Mouse (Mus musculus) MEL (cell line): Measurements from ENCODE around the gene Negr1. TPM values are rescaled to one million over a fixed set of nuclear protein-coding genes. Genes with fewer than 3 reads are reported as not detected.

Experiments
- DNase-seq: peaks from one replicate; pipeline ENCODE4 v3.0.0; 2011; ENCODE audit warnings: low read depth, low spot score
- H3K27ac ChIP-seq: 2 replicates; pipeline ENCODE4 v1.5.1; 2012; ENCODE audit warnings: low read depth, mild to moderate bottlenecking, control low read depth, low read length, moderate library complexity; ENCODE audit not compliant: control insufficient read depth
- H3K27me3 ChIP-seq, 2 experiments: fragments of 150-350 bp in 1 of 2; sonication (generic) in 1 of 2; 2 replicates each; pipeline ENCODE4 v1.6.1; 2012; ENCODE audit warnings: low read length in 2 of 2, mild to moderate bottlenecking in 2 of 2, improper control_type of control experiment in 1 of 2, moderate library complexity in 1 of 2; ENCODE audit not compliant: insufficient read depth in 2 of 2, control insufficient read depth in 1 of 2
- H3K36me3 ChIP-seq, 2 experiments: 2 replicates each; pipeline ENCODE4 v1.6.1; 2012 to 2014; ENCODE audit warnings: low read length in 2 of 2, improper control_type of control experiment in 1 of 2, inconsistent platforms in 1 of 2, mild to moderate bottlenecking in 1 of 2; ENCODE audit not compliant: insufficient read depth in 2 of 2, control insufficient read depth in 1 of 2
- H3K4me1 ChIP-seq, 2 experiments: fragments of 150-350 bp in 1 of 2; sonication (generic) in 1 of 2; 2 replicates each; pipeline ENCODE4 v1.6.1; 2012; ENCODE audit warnings: low read length in 2 of 2, improper control_type of control experiment in 1 of 2, mild to moderate bottlenecking in 1 of 2; ENCODE audit not compliant: insufficient read depth in 2 of 2, control insufficient read depth in 1 of 2
- H3K4me3 ChIP-seq, 2 experiments: fragments of 150-350 bp in 1 of 2; sonication (generic) in 1 of 2; 2 replicates each; pipeline ENCODE4 v1.5.1; 2012; ENCODE audit warnings: low read depth in 2 of 2, low read length in 2 of 2, mild to moderate bottlenecking in 2 of 2, moderate library complexity in 2 of 2, control low read depth in 1 of 2, improper control_type of control experiment in 1 of 2; ENCODE audit not compliant: control insufficient read depth in 1 of 2, insufficient read depth in 1 of 2
- H3K79me2 ChIP-seq: 2 replicates; pipeline ENCODE4 v1.6.1; 2012; ENCODE audit warnings: mild to moderate bottlenecking, low read length, moderate library complexity; ENCODE audit not compliant: control insufficient read depth, poor library complexity, insufficient read depth
- H3K9ac ChIP-seq: 2 replicates; pipeline ENCODE4 v1.6.1; 2012; ENCODE audit warnings: low read depth, mild to moderate bottlenecking, control low read depth, low read length, moderate library complexity; ENCODE audit not compliant: control insufficient read depth, poor library complexity, severe bottlenecking
- H3K9me3 ChIP-seq: fragments of 150-350 bp; sonication (generic); replicated peaks from 2 replicates; pipeline ENCODE4 v1.6.1; 2012; ENCODE audit warnings: mild to moderate bottlenecking, low read length, improper control_type of control experiment, moderate library complexity; ENCODE audit not compliant: insufficient read depth
- CHD2 ChIP-seq: IDR thresholded peaks from 2 replicates; pipeline ENCODE4 v1.6.1; 2011; ENCODE audit warnings: low read length, improper control_type of control experiment
- CTCF ChIP-seq, 3 experiments: IDR thresholded peaks in 2 of 3; conservative IDR thresholded peaks in 1 of 3; 2 replicates each; pipeline ENCODE4 v1.5.1; 2011 to 2012; ENCODE audit warnings: low read length in 3 of 3, low read depth in 2 of 3, mild to moderate bottlenecking in 2 of 3, improper control_type of control experiment in 1 of 3, inconsistent platforms in 1 of 3, mixed read lengths in 1 of 3, moderate library complexity in 1 of 3; ENCODE audit not compliant: control insufficient read depth in 1 of 3, insufficient read depth in 1 of 3, poor library complexity in 1 of 3, severe bottlenecking in 1 of 3
- E2F4 ChIP-seq: IDR thresholded peaks from 2 replicates; pipeline ENCODE4 v1.6.1; 2011; ENCODE audit warnings: low read depth, low read length, improper control_type of control experiment, borderline replicate concordance
- ELF1 ChIP-seq: IDR thresholded peaks from 2 replicates; pipeline ENCODE4 v1.6.1; 2014; ENCODE audit warnings: low read depth, mild to moderate bottlenecking, inconsistent platforms, low read length, improper control_type of control experiment, moderate library complexity
- GABPA ChIP-seq: IDR thresholded peaks from 2 replicates; pipeline ENCODE4 v1.6.1; 2012; ENCODE audit warnings: low read depth, mild to moderate bottlenecking, inconsistent platforms, low read length, improper control_type of control experiment, moderate library complexity
- GATA1 ChIP-seq: IDR thresholded peaks from 2 replicates; pipeline ENCODE4 v1.6.1; 2011; ENCODE audit warnings: low read depth, low read length, improper control_type of control experiment
- JUND ChIP-seq: IDR thresholded peaks from 2 replicates; pipeline ENCODE4 v1.6.1; 2011; ENCODE audit warnings: low read depth, mild to moderate bottlenecking, improper control_type of control experiment, low read length
- MAFK ChIP-seq: IDR thresholded peaks from 2 replicates; pipeline ENCODE4 v1.6.1; 2011; ENCODE audit warnings: low read depth, mild to moderate bottlenecking, low read length, improper control_type of control experiment, borderline replicate concordance
- MAX ChIP-seq: IDR thresholded peaks from 2 replicates; pipeline ENCODE4 v1.6.1; 2011; ENCODE audit warnings: low read length, improper control_type of control experiment
- MAZ ChIP-seq: IDR thresholded peaks from 2 replicates; pipeline ENCODE4 v1.6.1; 2012; ENCODE audit warnings: low read depth, mild to moderate bottlenecking, inconsistent platforms, low read length, improper control_type of control experiment
- MEF2A ChIP-seq: IDR thresholded peaks from 2 replicates; pipeline ENCODE4 v1.6.1; 2014; ENCODE audit warnings: low read depth, mild to moderate bottlenecking, inconsistent platforms, low read length, improper control_type of control experiment; ENCODE audit not compliant: poor library complexity, insufficient replicate concordance, severe bottlenecking; ENCODE audit errors: extremely low read depth
- MXI1 ChIP-seq: IDR thresholded peaks from 2 replicates; pipeline ENCODE4 v1.6.1; 2011; ENCODE audit warnings: mild to moderate bottlenecking, low read depth, low read length, improper control_type of control experiment
- MYB ChIP-seq: IDR thresholded peaks from 2 replicates; pipeline ENCODE4 v1.6.1; 2011; ENCODE audit warnings: mild to moderate bottlenecking, low read depth, low read length, improper control_type of control experiment
- NELFE ChIP-seq: IDR thresholded peaks from 2 replicates; pipeline ENCODE4 v1.6.1; 2011; ENCODE audit warnings: low read depth, low read length, improper control_type of control experiment
- POLR2A ChIP-seq, 2 experiments: IDR thresholded peaks; 2 replicates each; pipeline ENCODE4 v1.6.1; 2011 to 2012; ENCODE audit warnings: low read length in 2 of 2, mild to moderate bottlenecking in 2 of 2, control low read depth in 1 of 2, improper control_type of control experiment in 1 of 2, low read depth in 1 of 2, moderate library complexity in 1 of 2; ENCODE audit not compliant: control insufficient read depth in 1 of 2, insufficient read depth in 1 of 2, poor library complexity in 1 of 2
- POLR2AphosphoS5 ChIP-seq: IDR thresholded peaks from 2 replicates; pipeline ENCODE4 v1.6.1; 2012; ENCODE audit warnings: low read depth, borderline replicate concordance, mild to moderate bottlenecking, inconsistent platforms, low read length, moderate library complexity, mixed read lengths
- RCOR1 ChIP-seq: IDR thresholded peaks from 2 replicates; pipeline ENCODE4 v1.6.1; 2012; ENCODE audit warnings: low read depth, mild to moderate bottlenecking, inconsistent platforms, low read length, improper control_type of control experiment
- SIN3A ChIP-seq: IDR thresholded peaks from 2 replicates; pipeline ENCODE4 v1.6.1; 2012; ENCODE audit warnings: low read length, improper control_type of control experiment, inconsistent platforms
- SMC3 ChIP-seq: IDR thresholded peaks from 2 replicates; pipeline ENCODE4 v1.6.1; 2011; ENCODE audit warnings: low read depth, low read length, improper control_type of control experiment
- TAL1 ChIP-seq: IDR thresholded peaks from 2 replicates; pipeline ENCODE4 v1.6.1; 2012; ENCODE audit warnings: mild to moderate bottlenecking, inconsistent platforms, low read length, moderate library complexity, mixed read lengths
- UBTF ChIP-seq: IDR thresholded peaks from 2 replicates; pipeline ENCODE4 v1.6.1; 2012; ENCODE audit warnings: low read depth, mild to moderate bottlenecking, inconsistent platforms, low read length, improper control_type of control experiment, moderate library complexity, borderline replicate concordance; ENCODE audit not compliant: insufficient read depth
- ZC3H11A ChIP-seq: IDR thresholded peaks from 2 replicates; pipeline ENCODE4 v1.6.1; 2012; ENCODE audit warnings: low read depth, mild to moderate bottlenecking, inconsistent platforms, low read length, improper control_type of control experiment
- ZMIZ1 ChIP-seq: IDR thresholded peaks from 2 replicates; pipeline ENCODE4 v1.6.1; 2012; ENCODE audit warnings: low read depth, mild to moderate bottlenecking, inconsistent platforms, low read length, improper control_type of control experiment, moderate library complexity
- ZNF384 ChIP-seq: IDR thresholded peaks from 2 replicates; pipeline ENCODE4 v1.6.1; 2012; ENCODE audit warnings: low read depth, mild to moderate bottlenecking, inconsistent platforms, low read length, improper control_type of control experiment
- polyA plus RNA-seq, 2 experiments: library from polyadenylated mRNA; stranded (reverse) in 1 of 2; unstranded in 1 of 2; fragments of >175 nt in 1 of 2; fragments of >200 nt in 1 of 2; gene quantifications; 2 replicates each; pipeline versions ENCODE4 v1.2.1 to v1.2.4; 2012; ENCODE audit warnings: low replicate concordance in 2 of 2, low read depth in 1 of 2; ENCODE audit not compliant: insufficient read length in 2 of 2, insufficient read depth in 1 of 2, missing spikeins in 1 of 2
- total RNA-seq: library from RNA; depleted of rRNA; stranded (reverse); fragments of 300-350 nt; gene quantifications from 2 replicates; pipeline ENCODE4 v1.2.3, GENCODE M21; 2012

The Negr1 gene
- total and polyA plus RNA-seq, 3 experiments: not detected

GRCm38 (mm10) chr3:156870922-156871257, 309.3 kb downstream of the Negr1 start:
- no peaks in the 10 kb centered on the region for H3K79me2 ChIP-seq
- H3K9ac ChIP-seq: no peak overlapping the region
- H3K36me3 ChIP-seq: no peaks in the 10 kb centered on the region
- TF ChIP-seq RCOR1 (no peak), ZC3H11A (no peak), CHD2 (no peak), POLR2A (IDR thresholded peaks at IDR 0.05; ENCODE audit: control insufficient read depth in 1 of 2, insufficient read depth in 1 of 2, low read depth in 1 of 2, low read length in 2 of 2, poor library complexity in 1 of 2) (no peak), GATA1 (no peak), MEF2A (no peak), SMC3 (no peak), JUND (no peak), CTCF (IDR thresholded peaks at IDR 0.05 in 2 of 3, conservative IDR thresholded peaks at IDR 0.05 in 1 of 3; ENCODE audit: control insufficient read depth in 1 of 3, insufficient read depth in 1 of 3, low read depth in 2 of 3, low read length in 3 of 3, poor library complexity in 1 of 3, severe bottlenecking in 1 of 3) (no peak), SIN3A (no peak), MYB (no peak)
- H3K27me3 ChIP-seq: no peaks in the 10 kb centered on the region
- H3K4me1 ChIP-seq: no peaks in the 10 kb centered on the region
- no peak overlapping the region for H3K4me3 ChIP-seq
- H3K27ac ChIP-seq: no peak overlapping the region
- H3K9me3 ChIP-seq: no peaks in the 10 kb centered on the region
- DNase-seq: no peak

GRCm38 (mm10) chr3:156871641-156872196, 310.1 kb downstream of the Negr1 start:
- Histone ChIP-seq H3K9ac (no peak overlapping the region), H3K27ac (no peak overlapping the region), H3K9me3 (no peaks in the 10 kb centered on the region), H3K27me3 (no peaks in the 10 kb centered on the region), H3K4me3 (no peak overlapping the region), H3K36me3 (no peaks in the 10 kb centered on the region), H3K4me1 (no peaks in the 10 kb centered on the region), H3K79me2 (no peaks in the 10 kb centered on the region)
- no peak for TF ChIP-seq TAL1
- no peak for TF ChIP-seq POLR2AphosphoS5
- TF ChIP-seq ZMIZ1: no peak
- TF ChIP-seq ELF1: no peak
- TF ChIP-seq MAX: no peak
- no peak for TF ChIP-seq RCOR1
- no peak for TF ChIP-seq MEF2A
- no peak for TF ChIP-seq SMC3
- no peak for TF ChIP-seq MXI1
- no peak for TF ChIP-seq GABPA
- no peak for TF ChIP-seq MYB
- TF ChIP-seq E2F4: no peak
- TF ChIP-seq CTCF (IDR thresholded peaks at IDR 0.05 in 2 of 3, conservative IDR thresholded peaks at IDR 0.05 in 1 of 3; ENCODE audit: control insufficient read depth in 1 of 3, insufficient read depth in 1 of 3, low read depth in 2 of 3, low read length in 3 of 3, poor library complexity in 1 of 3, severe bottlenecking in 1 of 3): no peak
- no peak for TF ChIP-seq NELFE
- no peak for TF ChIP-seq UBTF
- TF ChIP-seq MAZ: no peak
- TF ChIP-seq MAFK: no peak
- TF ChIP-seq CHD2: no peak
- TF ChIP-seq ZNF384: no peak
- no peak for DNase-seq
